Comparison of ENCODE assay signal across 24 mouse cellular contexts in genomic region chr6:92268001-92268400, GRCm38 (mm10). TPM values are rescaled to one million over a fixed set of nuclear protein-coding genes. Genes with fewer than 3 reads are reported as not detected.
A peak's percentile ranks its signal among the peaks of the same experiment; 100 is the strongest.
DNase-seq lines count a peak whose midpoint lies in the region; ATAC-seq and TF ChIP-seq lines count a peak whose summit lies in the region.
"Had no signal": no experiment of that assay in that cellular context is flagged by ENCODE, and none has a peak within 500 bp of the region (broad histone marks: within the 10 kb centered on the region; RNA-seq: fewer than 3 reads in every experiment).

No protein-coding gene starts in this region.

- no peak for ATAC-seq in intestine, embryonic 15.5 days
- ATAC-seq in intestine, embryonic 16.5 days: no peak
- no peak for ATAC-seq in forebrain, embryonic 11.5 days (replicated peaks; ENCODE audit: low FRiP score)
- ATAC-seq: activated CD4-positive, CD25-positive, alpha-beta regulatory T cell, adult 4 months; CD4-positive, CD25-positive, alpha-beta regulatory T cell, adult 4 months; Patski had no signal

- no peaks in the 10 kb centered on the region for H3K27me3 ChIP-seq in intestine, embryonic 15.5 days (replicated peaks)
- H3K27me3 ChIP-seq in intestine, embryonic 16.5 days (replicated peaks; ENCODE audit: control insufficient read depth, insufficient read depth, low read length): no peaks in the 10 kb centered on the region
- H3K27me3 ChIP-seq in C2C12 (ENCODE audit: control insufficient read depth, insufficient read depth, insufficient read length) (peaks cover 14% of the 10 kb centered on the region), MEL (ENCODE audit: control insufficient read depth in 1 of 2, insufficient read depth in 2 of 2, low read length in 2 of 2) (no peaks in the 10 kb centered on the region)
- H3K27me3 ChIP-seq in forebrain, embryonic 11.5 days (ENCODE audit: control insufficient read depth, insufficient read depth, low read length): no peaks in the 10 kb centered on the region
- H3K27me3 ChIP-seq: Patski had no signal

- H3K9me3 ChIP-seq in intestine, embryonic 15.5 days: no peaks in the 10 kb centered on the region
- no peaks in the 10 kb centered on the region for H3K9me3 ChIP-seq in intestine, embryonic 16.5 days (ENCODE audit: control insufficient read depth, low read length)
- no peaks in the 10 kb centered on the region for H3K9me3 ChIP-seq in MEL (replicated peaks; ENCODE audit: insufficient read depth, low read length)
- H3K9me3 ChIP-seq in forebrain, embryonic 11.5 days (ENCODE audit: control insufficient read depth, low read length): no peaks in the 10 kb centered on the region
- H3K9me3 ChIP-seq: G1E had no signal

- no peak for DNase-seq in MEL (ENCODE audit: low read depth, low spot score)
- DNase-seq in layer of hippocampus, postnatal 14 days (ENCODE audit: low spot score in 2 of 2): no peak
- DNase-seq in forebrain, embryonic 11.5 days (ENCODE audit: low spot score): no peak
- DNase-seq: adrenal gland, adult 2 months; adrenal gland, adult 8-10 months; adrenal gland, postnatal 10 days; adrenal gland, postnatal 14 days; adrenal gland, postnatal 25 days; adrenal gland, postnatal 36 days; B cell, adult 2 months; cerebellum, adult 11 months; cerebellum, adult 11-12 months; cerebellum, adult 18-20 months; cerebellum, adult 2 months; cerebellum, adult 8-10 months had no signal

- TF ChIP-seq CTCF in C2C12 (IDR thresholded peaks at IDR 0.05; ENCODE audit: control insufficient read depth, insufficient read depth, insufficient read length) (no peak), MEL (IDR thresholded peaks at IDR 0.05 in 2 of 3, conservative IDR thresholded peaks at IDR 0.05 in 1 of 3; ENCODE audit: control insufficient read depth in 1 of 3, insufficient read depth in 1 of 3, low read depth in 2 of 3, low read length in 3 of 3, poor library complexity in 1 of 3, severe bottlenecking in 1 of 3) (no peak)

- no peak overlapping the region for H3K27ac ChIP-seq in intestine, embryonic 15.5 days
- no peak overlapping the region for H3K27ac ChIP-seq in intestine, embryonic 16.5 days (ENCODE audit: low read length)
- H3K27ac ChIP-seq in MEL (ENCODE audit: control insufficient read depth, low read depth, low read length): no peak overlapping the region
- no peak overlapping the region for H3K27ac ChIP-seq in forebrain, embryonic 11.5 days (ENCODE audit: low read depth, low read length)

- peak overlapping the region; percentile 1; the same call in 1 of the 2 replicates for H3K9ac ChIP-seq in intestine, embryonic 15.5 days
- H3K9ac ChIP-seq in intestine, embryonic 16.5 days (ENCODE audit: low read depth, low read length): no peak overlapping the region
- no peak overlapping the region for H3K9ac ChIP-seq in MEL (ENCODE audit: control insufficient read depth, low read depth, low read length, poor library complexity, severe bottlenecking)
- H3K9ac ChIP-seq in forebrain, embryonic 11.5 days (ENCODE audit: low read length): no peak overlapping the region

- no peak overlapping the region for H3K4me3 ChIP-seq in intestine, embryonic 15.5 days (replicated peaks)
- H3K4me3 ChIP-seq in intestine, embryonic 16.5 days (ENCODE audit: low read length): no peak overlapping the region
- H3K4me3 ChIP-seq in C2C12 (ENCODE audit: insufficient read depth, poor library complexity, severe bottlenecking): no peak overlapping the region
- H3K4me3 ChIP-seq in MEL (ENCODE audit: control insufficient read depth in 1 of 2, insufficient read depth in 1 of 2, low read depth in 2 of 2, low read length in 2 of 2): no peak overlapping the region
- no peak overlapping the region for H3K4me3 ChIP-seq in forebrain, embryonic 11.5 days (ENCODE audit: low read depth, low read length)

- no peaks in the 10 kb centered on the region for H3K36me3 ChIP-seq in intestine, embryonic 15.5 days
- no peaks in the 10 kb centered on the region for H3K36me3 ChIP-seq in intestine, embryonic 16.5 days (ENCODE audit: control insufficient read depth, insufficient read depth, low read length)
- no peaks in the 10 kb centered on the region for H3K36me3 ChIP-seq in C2C12 (ENCODE audit: control insufficient read depth, insufficient read depth)
- H3K36me3 ChIP-seq in MEL (ENCODE audit: control insufficient read depth in 1 of 2, insufficient read depth in 2 of 2, low read length in 2 of 2): no peaks in the 10 kb centered on the region
- H3K36me3 ChIP-seq in forebrain, embryonic 11.5 days (ENCODE audit: control insufficient read depth, insufficient read depth, low read length): no peaks in the 10 kb centered on the region
- H3K36me3 ChIP-seq: G1E had no signal

- H3K4me1 ChIP-seq in intestine, embryonic 15.5 days (replicated peaks): no peaks in the 10 kb centered on the region
- no peaks in the 10 kb centered on the region for H3K4me1 ChIP-seq in intestine, embryonic 16.5 days (ENCODE audit: control insufficient read depth, insufficient read depth, low read length)
- 0 out of 4 replicates have a peak, but pooled peaks cover 0 to 3% of the 10 kb centered on the region in 2 experiments for H3K4me1 ChIP-seq in MEL (ENCODE audit: control insufficient read depth in 1 of 2, insufficient read depth in 2 of 2, low read length in 2 of 2)
- H3K4me1 ChIP-seq in forebrain, embryonic 11.5 days (replicated peaks; ENCODE audit: control insufficient read depth, insufficient read depth, low read length): no peaks in the 10 kb centered on the region; the same call in none of the 2 replicates

- no peaks in the 10 kb centered on the region for H3K79me2 ChIP-seq in C2C12 (ENCODE audit: control insufficient read depth, insufficient read depth)
- H3K79me2 ChIP-seq in MEL (ENCODE audit: control insufficient read depth, insufficient read depth, low read length, poor library complexity): no peaks in the 10 kb centered on the region

- no peak for TF ChIP-seq POLR2A in MEL (IDR thresholded peaks at IDR 0.05; ENCODE audit: control insufficient read depth in 1 of 2, insufficient read depth in 1 of 2, low read depth in 1 of 2, low read length in 2 of 2, poor library complexity in 1 of 2)

- no peak overlapping the region for H3K4me2 ChIP-seq in intestine, embryonic 15.5 days (replicated peaks)
- no peak overlapping the region for H3K4me2 ChIP-seq in intestine, embryonic 16.5 days (ENCODE audit: low read depth, low read length)
- H3K4me2 ChIP-seq in forebrain, embryonic 11.5 days (ENCODE audit: low read depth, low read length, severe bottlenecking): no peak overlapping the region

- no peak for TF ChIP-seq EP300 in MEL (IDR thresholded peaks at IDR 0.05; ENCODE audit: low read depth in 1 of 2, low read length in 2 of 2)

- no peak overlapping the region for H3ac ChIP-seq in C2C12 (ENCODE audit: control insufficient read depth, insufficient read length, low read depth)

- H3K79me3 ChIP-seq in C2C12 (ENCODE audit: low read depth): no peaks in the 10 kb centered on the region

- no peak for TF ChIP-seq RAD21 in MEL (IDR thresholded peaks at IDR 0.05; ENCODE audit: low read depth, low read length)

- 66% methylated on average over 1 of the region's 1 CpGs for WGBS in intestine, embryonic 15.5 days
- 61% methylated on average over 1 of the region's 1 CpGs for WGBS in intestine, embryonic 16.5 days
- WGBS in forebrain, embryonic 11.5 days: 74% methylated on average over 1 of the region's 1 CpGs

TF ChIP-seq in C2C12, 6 proteins besides CTCF, POLR2A, EP300 and RAD21:
- TF ChIP-seq FOSL1 (IDR thresholded peaks at IDR 0.05; ENCODE audit: insufficient read depth, low read length, poor library complexity, severe bottlenecking): no peak
- TF ChIP-seq USF1 (IDR thresholded peaks at IDR 0.05; ENCODE audit: low read depth): peak; percentile 59
- no peak for TF ChIP-seq MYOG (IDR thresholded peaks at IDR 0.05; ENCODE audit: control insufficient read depth, extremely low read depth, insufficient read length)

TF ChIP-seq in MEL, 35 proteins besides CTCF, POLR2A, EP300 and RAD21:
- TF ChIP-seq BHLHE40 (IDR thresholded peaks at IDR 0.05; ENCODE audit: borderline replicate concordance, low read depth, low read length) (no peak), USF1 (IDR thresholded peaks at IDR 0.05; ENCODE audit: low read depth, low read length) (peak; percentile 56; the same call in 1 of the 2 replicates)

RNA-seq across cellular contexts. Expression of gene Trh, which starts 23.6 kb away (rescaled TPM):
- polyA plus RNA-seq in intestine, embryonic 15.5 days (2015; fragmentation: Nextera tagmentation; extraction: Ambion mirVana): 3.7 and 4.4 TPM in 2 replicates
- 1.8 and 2.5 TPM in 2 replicates for polyA plus RNA-seq in intestine, embryonic 16.5 days (2015; fragmentation: Nextera tagmentation; extraction: Ambion mirVana)
- polyA plus RNA-seq in C2C12 (2012; fragmentation: generic; extraction: Trizol): not detected
- total RNA-seq in MEL (2012; rRNA removed): not detected in 2 replicates
- polyA plus RNA-seq in MEL (2012; ENCODE audit: insufficient read depth in 1 of 2, insufficient read length in 2 of 2, low read depth in 1 of 2, low replicate concordance in 2 of 2, missing spikeins in 1 of 2): not detected
- 1 to 10 TPM; 1.5 to 2.2 TPM for total RNA-seq in layer of hippocampus, postnatal 14 days (2021)
- polyA plus RNA-seq in forebrain, embryonic 11.5 days (2014; fragmentation: Nextera tagmentation; extraction: Ambion mirVana): 1.0 and 1.2 TPM in 2 replicates
- total RNA-seq: adrenal gland, adult 18-20 months; adrenal gland, adult 2 months; adrenal gland, adult 8-10 months; adrenal gland, postnatal 10 days; adrenal gland, postnatal 14 days; adrenal gland, postnatal 25 days; adrenal gland, postnatal 36 days; CH12.LX; G1E had no signal
- polyA plus RNA-seq: activated CD4-positive, CD25-positive, alpha-beta regulatory T cell, adult 4 months; adrenal gland, adult 2 months; CD4-positive, CD25-positive, alpha-beta regulatory T cell, adult 4 months; G1E; Patski had no signal

RNA-seq across cellular contexts. Expression of gene Rbsn, which starts 53.3 kb away (rescaled TPM):
- 16.9 and 21.4 TPM in 2 replicates for polyA plus RNA-seq in intestine, embryonic 15.5 days (2015; fragmentation: Nextera tagmentation; extraction: Ambion mirVana)
- 16.0 and 16.6 TPM in 2 replicates for polyA plus RNA-seq in intestine, embryonic 16.5 days (2015; fragmentation: Nextera tagmentation; extraction: Ambion mirVana)
- polyA plus RNA-seq in C2C12 (2012; fragmentation: generic; extraction: Trizol): 9.4 TPM
- total RNA-seq in MEL (2012; rRNA removed): 14.3 and 16.1 TPM in 2 replicates
- polyA plus RNA-seq in MEL (2012; ENCODE audit: insufficient read depth in 1 of 2, insufficient read length in 2 of 2, low read depth in 1 of 2, low replicate concordance in 2 of 2, missing spikeins in 1 of 2): 10 to 100 TPM in 1 of 2 experiments, not detected in 1; 16.3 TPM
- 10 to 100 TPM; 28.8 to 36.5 TPM for total RNA-seq in layer of hippocampus, postnatal 14 days (2021)
- polyA plus RNA-seq in forebrain, embryonic 11.5 days (2014; fragmentation: Nextera tagmentation; extraction: Ambion mirVana): 20.0 and 22.2 TPM in 2 replicates
